Mouse (Mus musculus): ENCODE results near the gene Fbf1. TPM values are rescaled to one million over a fixed set of nuclear protein-coding genes. Genes with fewer than 3 reads are reported as not detected.

Gene Fbf1
- polyA plus RNA-seq, 1 experiment from 2014 or later: 67.7 TPM

- WGBS: 3% methylated on average over 70 of the region's 70 CpGs
- Histone ChIP-seq H3K36me3 (replicated peaks) (no peaks in the 10 kb centered on the region), H3K4me3 (peak overlapping the region; percentile 44), H3K9me3 (no peaks in the 10 kb centered on the region), H3K27ac (peak overlapping the region; percentile 67), H3K4me1 (peaks cover 52% of the 10 kb centered on the region), H3K27me3 (ENCODE audit: poor library complexity, severe bottlenecking) (peaks cover 78% of the 10 kb centered on the region)
- DNase-seq (ENCODE audit: extremely low spot score, low spot score): no peak
Measured at GRCm38 (mm10) chr11:116109441-116110081, 58.4 kb downstream of the Fbf1 start.

DNA sequence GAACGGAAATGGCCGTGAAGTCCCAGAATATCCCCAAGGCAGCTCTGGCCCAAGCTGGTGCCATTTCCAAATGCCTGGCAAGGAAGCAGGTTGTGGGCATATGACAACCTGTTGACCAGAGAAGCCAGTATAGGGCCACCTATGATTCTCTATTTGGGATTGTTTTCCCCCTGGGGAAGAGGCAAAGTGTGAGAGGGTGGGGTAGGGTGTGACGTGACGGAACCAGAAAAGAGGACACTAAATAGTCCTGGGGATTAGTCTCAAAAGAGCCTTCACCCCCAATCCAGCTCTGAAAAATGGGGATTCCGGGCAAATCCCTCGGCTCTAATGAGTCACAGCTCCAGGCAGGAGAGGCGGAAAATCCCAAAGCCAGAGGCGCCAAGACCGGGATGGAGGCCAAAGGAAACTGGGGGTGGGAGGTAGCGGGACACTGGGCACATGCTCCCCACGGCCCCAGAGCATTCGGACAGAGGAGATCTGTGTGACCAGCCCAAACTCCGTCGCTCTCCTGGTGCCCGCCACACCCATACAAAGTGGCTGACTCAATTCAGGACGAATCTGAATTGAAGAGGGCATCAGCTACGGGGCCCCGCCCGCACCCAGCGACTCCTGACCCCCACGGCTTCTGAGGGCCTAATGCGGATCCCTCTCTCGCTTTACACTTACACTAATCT is 59.4 kb downstream of the Fbf1 start:
- Histone ChIP-seq H3K4me3 (peak overlapping the region; percentile 44), H3K27ac (no peak overlapping the region), H3K36me3 (replicated peaks) (no peaks in the 10 kb centered on the region), H3K27me3 (ENCODE audit: poor library complexity, severe bottlenecking) (peaks cover 88% of the 10 kb centered on the region), H3K4me1 (peaks cover 62% of the 10 kb centered on the region), H3K9me3 (no peaks in the 10 kb centered on the region)
- WGBS: 3% methylated on average over 23 of the region's 23 CpGs
- no peak for DNase-seq (ENCODE audit: extremely low spot score, low spot score)

DNA sequence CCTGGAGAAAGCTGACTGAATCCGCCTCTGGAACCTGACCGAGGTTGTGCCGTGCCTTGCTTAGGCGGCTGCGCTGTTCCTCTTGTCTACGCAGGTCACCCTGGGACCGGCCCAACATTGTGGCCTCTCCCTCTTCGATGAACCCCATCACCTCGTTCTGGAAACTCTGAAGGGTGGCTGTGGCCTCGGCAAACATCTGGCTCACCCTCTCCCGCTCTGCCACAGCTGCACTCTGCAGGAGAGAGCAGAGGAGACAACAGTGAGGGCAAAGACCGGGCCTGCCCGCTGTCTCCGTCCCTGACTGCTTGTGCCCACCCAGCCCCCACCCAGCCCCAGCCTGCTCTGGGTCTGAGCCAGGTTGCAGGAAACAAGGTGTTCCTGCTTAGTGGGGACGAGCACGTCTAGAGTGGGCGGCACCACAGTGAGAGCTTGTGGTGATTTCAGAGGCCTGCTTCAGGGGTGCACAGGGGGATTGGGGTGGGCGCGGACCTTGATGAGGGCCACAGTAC is 60.1 kb downstream of the Fbf1 start:
- no peak for DNase-seq (ENCODE audit: extremely low spot score, low spot score)
- WGBS: 5% methylated on average over 19 of the region's 19 CpGs

GRCm38 (mm10) chr11:116106963-116107776 is 60.8 kb downstream of the Fbf1 start:
- 12% methylated on average over 14 of the region's 14 CpGs for WGBS
- Histone ChIP-seq H3K4me3 (peak overlapping the region; percentile 44), H3K36me3 (replicated peaks) (no peaks in the 10 kb centered on the region), H3K9me3 (no peaks in the 10 kb centered on the region), H3K27me3 (ENCODE audit: poor library complexity, severe bottlenecking) (peaks cover 90% of the 10 kb centered on the region), H3K27ac (0 out of 2 replicates have a peak overlapping the region, but pooled peaks have one; percentile 45), H3K4me1 (peaks cover 71% of the 10 kb centered on the region)
- no peak for DNase-seq (ENCODE audit: extremely low spot score, low spot score)

More for the DNA sequence above, 60.1 kb downstream of the Fbf1 start:
- H3K4me3 ChIP-seq: peak overlapping the region; percentile 44
- H3K27me3 ChIP-seq (ENCODE audit: poor library complexity, severe bottlenecking): peaks cover 92% of the 10 kb centered on the region
- H3K36me3 ChIP-seq (replicated peaks): no peaks in the 10 kb centered on the region
- H3K9me3 ChIP-seq: no peaks in the 10 kb centered on the region
- H3K27ac ChIP-seq: 0 out of 2 replicates have a peak overlapping the region, but pooled peaks have one; percentile 45
- peaks cover 67% of the 10 kb centered on the region for H3K4me1 ChIP-seq

DNA sequence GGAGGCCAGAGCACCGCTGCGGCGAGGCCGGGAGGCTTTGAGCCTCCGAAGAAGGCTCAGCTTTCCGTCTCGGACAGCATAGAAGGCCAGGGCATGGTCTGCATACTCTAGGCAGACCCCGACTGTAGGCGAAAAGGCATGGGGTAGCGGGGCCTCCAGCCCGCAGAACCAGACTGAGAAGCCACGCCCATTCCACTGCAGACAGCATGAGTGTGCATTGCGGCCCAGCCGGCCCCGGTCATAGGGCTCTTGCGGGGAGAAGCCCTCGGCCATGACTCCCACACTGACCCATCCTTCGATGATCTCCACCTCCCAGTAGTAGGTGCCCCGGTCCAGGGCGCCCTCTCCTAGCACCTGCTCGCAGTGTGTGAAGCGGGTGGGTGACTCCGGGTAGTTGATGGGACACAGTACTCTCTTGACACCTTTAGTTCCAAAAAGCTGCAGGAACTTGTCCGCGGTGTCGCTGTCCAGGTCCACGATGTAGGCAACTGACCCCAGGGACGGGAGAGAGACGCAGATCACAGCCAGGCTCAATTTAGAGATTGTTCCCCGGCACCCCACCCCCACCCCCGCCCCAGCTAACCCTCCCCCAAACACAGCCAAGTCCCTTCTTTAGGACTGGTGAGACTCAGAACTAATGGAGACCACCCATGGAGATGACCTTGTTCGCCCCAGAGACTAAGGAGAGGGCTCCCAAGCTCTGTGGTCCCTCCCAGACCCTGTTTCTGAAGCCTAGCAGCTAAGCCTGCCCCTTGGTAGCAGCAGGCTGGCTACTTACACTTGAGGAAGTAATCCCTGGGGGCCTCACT is 61.6 kb downstream of the Fbf1 start:
- H3K4me1 ChIP-seq: peaks cover 79% of the 10 kb centered on the region
- peak; percentile 46 for DNase-seq (ENCODE audit: extremely low spot score, low spot score)
- H3K27me3 ChIP-seq (ENCODE audit: poor library complexity, severe bottlenecking): peaks cover 82% of the 10 kb centered on the region
- H3K9me3 ChIP-seq: no peaks in the 10 kb centered on the region
- WGBS: 27% methylated on average over 32 of the region's 32 CpGs
- H3K36me3 ChIP-seq (replicated peaks): no peaks in the 10 kb centered on the region
- peak overlapping the region; percentile 59; the same call in 1 of the 2 replicates for H3K27ac ChIP-seq
- peak overlapping the region; percentile 25 for H3K4me3 ChIP-seq

DNA sequence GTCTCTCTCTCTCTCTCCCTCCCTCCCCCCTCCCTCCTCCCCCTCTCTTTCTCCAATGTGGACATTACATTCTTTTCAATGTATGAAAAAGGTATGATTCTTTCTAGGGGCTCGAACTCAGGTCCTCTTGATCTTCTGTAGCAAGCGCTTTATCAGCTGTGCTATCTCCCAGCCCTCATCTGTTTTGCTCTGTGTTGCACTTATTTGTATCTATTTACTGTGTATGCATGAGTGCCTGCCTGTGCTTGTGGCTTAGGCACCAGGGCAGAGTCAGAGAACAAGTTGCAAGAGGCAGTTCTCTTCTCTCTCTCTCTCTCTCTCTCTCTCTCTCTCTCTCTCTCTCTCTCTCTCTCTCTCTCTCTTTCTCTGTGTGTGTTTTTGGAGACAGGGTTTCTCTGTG is 62.9 kb downstream of the Fbf1 start:
- 92% methylated on average over 2 of the region's 2 CpGs for WGBS
- Histone ChIP-seq H3K27ac (no peak overlapping the region), H3K4me1 (peaks cover 89% of the 10 kb centered on the region), H3K4me3 (no peak overlapping the region), H3K36me3 (replicated peaks) (no peaks in the 10 kb centered on the region), H3K27me3 (ENCODE audit: poor library complexity, severe bottlenecking) (peaks cover 69% of the 10 kb centered on the region), H3K9me3 (no peaks in the 10 kb centered on the region)
- DNase-seq (ENCODE audit: extremely low spot score, low spot score): no peak

GRCm38 (mm10) chr11:116104006-116104646 is 63.8 kb downstream of the Fbf1 start:
- Histone ChIP-seq H3K27me3 (ENCODE audit: poor library complexity, severe bottlenecking) (peaks cover 59% of the 10 kb centered on the region), H3K4me3 (peak overlapping the region; percentile 6; the same call in 1 of the 2 replicates), H3K27ac (peak overlapping the region; percentile 77), H3K4me1 (peaks cover 80% of the 10 kb centered on the region), H3K9me3 (no peaks in the 10 kb centered on the region), H3K36me3 (replicated peaks) (no peaks in the 10 kb centered on the region)
- peak; percentile 41 for DNase-seq (ENCODE audit: extremely low spot score, low spot score)
- WGBS: 52% methylated on average over 14 of the region's 14 CpGs

- Histone ChIP-seq H3K27ac (peak overlapping the region; percentile 77), H3K36me3 (replicated peaks) (no peaks in the 10 kb centered on the region), H3K4me3 (no peak overlapping the region), H3K4me1 (peaks cover 78% of the 10 kb centered on the region), H3K27me3 (ENCODE audit: poor library complexity, severe bottlenecking) (peaks cover 54% of the 10 kb centered on the region), H3K9me3 (no peaks in the 10 kb centered on the region)
- 82% methylated on average over 12 of the region's 12 CpGs for WGBS
- DNase-seq (ENCODE audit: extremely low spot score, low spot score): no peak
Measured at GRCm38 (mm10) chr11:116103572-116103971, 64.4 kb downstream of the Fbf1 start.

DNA sequence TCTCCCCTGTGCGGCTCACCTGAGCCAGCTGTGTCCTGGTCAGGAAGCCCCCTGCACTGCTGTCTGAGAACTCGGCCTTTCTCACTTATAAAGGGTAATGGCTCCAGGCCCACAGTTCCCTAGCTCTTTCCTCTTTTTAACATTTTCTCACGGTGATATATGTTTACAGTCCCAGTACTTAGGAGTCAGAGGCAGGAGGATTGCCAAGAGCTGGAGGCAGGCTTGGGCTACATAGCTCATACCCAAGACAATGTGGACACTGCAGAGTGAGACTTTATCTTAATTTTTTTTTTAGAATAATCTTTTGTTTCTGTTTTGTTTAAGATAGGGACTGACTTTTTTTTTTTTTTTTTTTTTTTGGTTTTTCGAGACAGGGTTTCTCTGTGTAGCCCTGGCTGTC is 65.5 kb downstream of the Fbf1 start:
- H3K27me3 ChIP-seq (ENCODE audit: poor library complexity, severe bottlenecking): peaks cover 43% of the 10 kb centered on the region
- H3K9me3 ChIP-seq: no peaks in the 10 kb centered on the region
- no peak for DNase-seq (ENCODE audit: extremely low spot score, low spot score)
- H3K36me3 ChIP-seq (replicated peaks): no peaks in the 10 kb centered on the region
- WGBS: 63% methylated on average over 3 of the region's 4 CpGs
- H3K27ac ChIP-seq: peak overlapping the region; percentile 88
- peaks cover 68% of the 10 kb centered on the region for H3K4me1 ChIP-seq
- H3K4me3 ChIP-seq: no peak overlapping the region; the same call in 1 of the 2 replicates

GRCm38 (mm10) chr11:116101931-116102381 is 66.0 kb downstream of the Fbf1 start:
- H3K27ac ChIP-seq: peak overlapping the region; percentile 88
- peaks cover 38% of the 10 kb centered on the region for H3K27me3 ChIP-seq (ENCODE audit: poor library complexity, severe bottlenecking)
- peaks cover under 1% of the 10 kb centered on the region; the same call in 1 of the 2 replicates for H3K9me3 ChIP-seq
- 40% methylated on average over 11 of the region's 11 CpGs for WGBS
- H3K4me1 ChIP-seq: peaks cover 62% of the 10 kb centered on the region
- peak; percentile 50 for DNase-seq (ENCODE audit: extremely low spot score, low spot score)
- no peaks in the 10 kb centered on the region for H3K36me3 ChIP-seq (replicated peaks)
- peak overlapping the region; percentile 15 for H3K4me3 ChIP-seq

DNA sequence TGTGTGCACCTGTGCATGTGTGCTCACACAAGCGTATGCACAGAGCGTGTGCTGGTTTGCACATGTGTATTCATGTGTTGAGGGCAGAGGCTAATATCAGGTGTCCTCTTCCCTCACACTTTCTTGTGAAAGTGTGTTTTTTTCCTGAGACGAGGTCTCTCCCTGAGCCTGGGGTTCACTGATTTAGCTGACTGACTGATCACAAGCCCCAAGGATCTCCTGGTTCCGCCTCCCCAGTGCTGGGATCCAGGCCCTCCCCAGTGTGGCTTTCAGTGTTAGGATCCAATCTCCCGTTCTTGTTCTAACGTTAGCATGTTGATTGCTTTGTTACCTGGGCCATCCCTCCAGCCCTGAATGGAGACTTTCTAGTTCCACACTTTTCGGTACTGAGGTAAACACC is 67.1 kb downstream of the Fbf1 start:
- no peaks in the 10 kb centered on the region for H3K36me3 ChIP-seq (replicated peaks)
- peaks cover 51% of the 10 kb centered on the region for H3K4me1 ChIP-seq
- no peak overlapping the region for H3K4me3 ChIP-seq
- peaks cover 26% of the 10 kb centered on the region for H3K27me3 ChIP-seq (ENCODE audit: poor library complexity, severe bottlenecking)
- H3K9me3 ChIP-seq: peaks cover 5% of the 10 kb centered on the region; the same call in 1 of the 2 replicates
- DNase-seq (ENCODE audit: extremely low spot score, low spot score): no peak
- H3K27ac ChIP-seq: peak overlapping the region; percentile 88
- 84% methylated on average over 7 of the region's 7 CpGs for WGBS
